Mouse (Mus musculus) bone marrow macrophage, adult 2 months (primary cell): Measurements from ENCODE around the gene Aicda.

Experiments used
- CTCF ChIP-seq: IDR thresholded peaks from 2 replicates; pipeline ENCODE4 v1.5.1; 2012; ENCODE audit warnings: low read depth, mild to moderate bottlenecking, low read length, moderate library complexity
- POLR2A ChIP-seq: IDR thresholded peaks from 2 replicates; pipeline ENCODE4 v1.6.1; 2012; ENCODE audit warnings: mild to moderate bottlenecking, low read depth, low read length, borderline replicate concordance

DNA sequence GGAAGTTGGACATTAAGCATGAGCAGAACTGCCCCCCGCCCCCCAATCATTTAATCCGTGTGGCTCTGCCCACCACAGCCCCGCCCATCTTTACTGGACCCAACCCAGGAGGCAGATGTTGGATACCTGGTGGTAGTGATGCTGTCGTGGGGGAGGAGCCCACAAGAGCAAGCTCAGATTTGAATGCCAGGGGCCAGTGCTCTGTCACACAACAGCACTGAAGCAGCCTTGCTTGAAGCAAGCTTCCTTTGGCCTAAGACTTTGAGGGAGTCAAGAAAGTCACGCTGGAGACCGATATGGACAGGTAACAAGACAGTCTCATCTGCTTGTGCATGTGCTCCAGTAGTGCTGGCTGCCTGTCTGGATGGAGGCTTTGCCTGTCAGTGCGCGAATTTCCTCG is at the start of gene Aicda:
- TF ChIP-seq POLR2A: no peak
- TF ChIP-seq CTCF: no peak
